Mouse (Mus musculus) erythroblast, embryonic 14.5 days (primary cell): ENCODE data around the gene March9.

Source experiments
- GATA1 ChIP-seq: IDR thresholded peaks from 2 replicates; pipeline ENCODE4 v1.6.1; 2012; ENCODE audit warnings: low read length, inconsistent platforms, mixed read lengths
- TAL1 ChIP-seq: IDR thresholded peaks from 3 replicates; pipeline ENCODE4 v1.6.1; 2012; ENCODE audit warnings: low read length, inconsistent platforms, mixed read lengths

- no peak for TF ChIP-seq GATA1
- TF ChIP-seq TAL1: no peak
These were observed 48.2 kb upstream of the March9 start for GRCm38 (mm10) chr10:127108262-127108583.
